Mouse (Mus musculus) ES-Bruce4 (cell line): Measurements from ENCODE around the gene Sufu. TPM values are rescaled to one million over a fixed set of nuclear protein-coding genes. Genes with fewer than 3 reads are reported as not detected.

Experiments
- H3K27ac ChIP-seq: 2 replicates; pipeline ENCODE4 v1.5.1; 2012; ENCODE audit warnings: low read length, inconsistent platforms; ENCODE audit not compliant: insufficient read depth
- H3K27me3 ChIP-seq: 2 replicates; pipeline ENCODE4 v1.6.1; 2012; ENCODE audit warnings: mild to moderate bottlenecking, low read length, inconsistent platforms; ENCODE audit not compliant: control insufficient read depth, poor library complexity, insufficient read depth, severe bottlenecking
- H3K36me3 ChIP-seq: 2 replicates; pipeline ENCODE4 v1.6.1; 2012; ENCODE audit warnings: inconsistent platforms, mild to moderate bottlenecking, low read length, moderate library complexity; ENCODE audit not compliant: control insufficient read depth, poor library complexity, insufficient read depth, severe bottlenecking
- H3K4me1 ChIP-seq: one replicate; pipeline ENCODE4 v1.8.1; 2011; ENCODE audit warnings: low read length; ENCODE audit not compliant: control insufficient read depth, insufficient read depth
- H3K4me3 ChIP-seq: 2 replicates; pipeline ENCODE4 v1.5.1; 2011; ENCODE audit warnings: low read depth, mild to moderate bottlenecking, low read length
- H3K9ac ChIP-seq: 2 replicates; pipeline ENCODE4 v1.6.1; 2012; ENCODE audit warnings: low read depth, mild to moderate bottlenecking, inconsistent platforms; ENCODE audit not compliant: poor library complexity, severe bottlenecking
- H3K9me3 ChIP-seq: replicated peaks from 2 replicates; pipeline ENCODE4 v1.6.1; 2012; ENCODE audit warnings: mild to moderate bottlenecking, low read length, inconsistent platforms; ENCODE audit not compliant: control insufficient read depth, poor library complexity, insufficient read depth, severe bottlenecking
- CTCF ChIP-seq: IDR thresholded peaks from one replicate; pipeline ENCODE4 v1.8.1; 2011; ENCODE audit warnings: low read depth, low read length
- EP300 ChIP-seq: IDR thresholded peaks from 2 replicates; pipeline ENCODE4 v1.6.1; 2011; ENCODE audit warnings: low read depth, low read length; ENCODE audit not compliant: insufficient read depth
- POLR2A ChIP-seq: IDR thresholded peaks from one replicate; pipeline ENCODE4 v1.8.1; 2011; ENCODE audit warnings: low read length; ENCODE audit not compliant: insufficient read depth
- polyA plus RNA-seq: library from polyadenylated mRNA; stranded (reverse); fragments of >200 nt; gene quantifications from 2 replicates; pipeline ENCODE4 v1.2.4, GENCODE M21; 2011; ENCODE audit warnings: low read depth; ENCODE audit not compliant: missing spikeins, insufficient read depth, insufficient read length

The Sufu gene
- polyA plus RNA-seq, 1 experiment = 16.7 TPM

GRCm38 (mm10) chr19:46516667-46517528 is 120.2 kb downstream of the Sufu start:
- H3K4me3 ChIP-seq = no peak overlapping the region
- H3K9me3 ChIP-seq = no peaks in the 10 kb centered on the region
- H3K27me3 ChIP-seq = no peaks in the 10 kb centered on the region
- TF ChIP-seq POLR2A (no peak), EP300 (no peak), CTCF (no peak)
- H3K4me1 ChIP-seq = peaks cover 10% of the 10 kb centered on the region
- no peak overlapping the region for H3K9ac ChIP-seq
- peak overlapping the region; percentile 5 for H3K27ac ChIP-seq
- H3K36me3 ChIP-seq = peaks cover 15% of the 10 kb centered on the region

DNA sequence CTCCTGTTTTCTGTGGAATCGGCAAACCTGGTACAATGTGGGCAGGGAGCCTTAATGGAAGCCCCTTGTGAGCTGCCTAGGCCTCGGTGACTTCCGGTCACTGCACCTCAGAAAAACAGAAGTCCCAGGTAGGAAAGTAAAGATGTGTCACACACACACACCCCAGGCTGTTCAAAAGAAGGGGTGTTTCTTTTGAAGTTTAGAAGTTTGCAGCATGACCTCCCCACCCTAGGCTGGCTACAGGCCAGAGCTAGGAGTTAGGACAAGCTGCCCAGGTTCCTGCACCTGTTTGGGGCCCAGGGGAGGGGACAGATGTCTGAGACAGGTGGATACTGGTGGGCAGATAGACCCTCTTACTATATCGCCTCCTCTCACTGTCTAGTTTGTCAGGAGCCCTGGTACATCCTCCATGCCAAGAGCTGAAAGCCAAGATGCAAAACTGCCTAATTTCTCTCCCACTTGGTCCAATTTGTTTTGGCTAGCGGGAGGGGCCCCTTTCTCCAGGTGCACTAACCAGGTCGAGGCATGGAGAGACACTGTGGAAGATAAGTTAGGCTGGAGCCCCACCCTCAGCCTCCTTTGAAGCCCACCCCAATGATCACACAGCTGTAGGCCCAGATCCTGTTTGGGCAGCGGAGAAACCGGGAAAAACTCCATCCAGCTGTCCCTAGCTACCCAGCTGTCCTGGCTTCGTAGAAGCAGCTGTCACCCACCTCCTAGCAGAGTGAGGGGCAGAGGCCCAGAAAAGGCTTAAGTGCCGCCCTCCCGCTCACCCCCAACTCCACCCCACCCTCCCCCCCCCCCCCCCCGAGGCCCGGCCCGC is 121.0 kb downstream of the Sufu start:
- Histone ChIP-seq H3K9me3 (no peaks in the 10 kb centered on the region), H3K9ac (peak overlapping the region; percentile 20), H3K4me3 (no peak overlapping the region), H3K27me3 (no peaks in the 10 kb centered on the region), H3K4me1 (peaks cover 12% of the 10 kb centered on the region), H3K27ac (peak overlapping the region; percentile 10; the same call in 1 of the 2 replicates), H3K36me3 (peaks cover 15% of the 10 kb centered on the region)
- TF ChIP-seq CTCF (no peak), POLR2A (no peak), EP300 (no peak)

GRCm38 (mm10) chr19:46518352-46518787 is 121.7 kb downstream of the Sufu start:
- peak overlapping the region; percentile 20 for H3K9ac ChIP-seq
- TF ChIP-seq POLR2A (no peak), EP300 (peak; percentile 66; the same call in 1 of the 2 replicates)
- peaks cover 10% of the 10 kb centered on the region for H3K4me1 ChIP-seq
- H3K27ac ChIP-seq = peak overlapping the region; percentile 76
- H3K27me3 ChIP-seq = no peaks in the 10 kb centered on the region
- peaks cover 15% of the 10 kb centered on the region for H3K36me3 ChIP-seq
- H3K4me3 ChIP-seq = peak overlapping the region; percentile 24; the same call in 1 of the 2 replicates
- H3K9me3 ChIP-seq = no peaks in the 10 kb centered on the region

GRCm38 (mm10) chr19:46518828-46519621 is 122.3 kb downstream of the Sufu start:
- Histone ChIP-seq H3K27me3 (no peaks in the 10 kb centered on the region), H3K4me1 (peaks cover 10% of the 10 kb centered on the region), H3K36me3 (peaks cover 11% of the 10 kb centered on the region), H3K9me3 (no peaks in the 10 kb centered on the region), H3K9ac (no peak overlapping the region), H3K4me3 (no peak overlapping the region), H3K27ac (peak overlapping the region; percentile 13)
- no peak for TF ChIP-seq POLR2A
- no peak for TF ChIP-seq EP300
- TF ChIP-seq CTCF = no peak

- Histone ChIP-seq H3K36me3 (no peaks in the 10 kb centered on the region), H3K27ac (no peak overlapping the region), H3K27me3 (no peaks in the 10 kb centered on the region), H3K9me3 (no peaks in the 10 kb centered on the region), H3K4me1 (peaks cover 10% of the 10 kb centered on the region), H3K9ac (no peak overlapping the region), H3K4me3 (no peak overlapping the region)
- TF ChIP-seq EP300 (no peak), POLR2A (no peak), CTCF (no peak)
Observed at GRCm38 (mm10) chr19:46521698-46522097, 125.0 kb downstream of the Sufu start.
